ENCODE assay signal across 8 mouse cellular contexts in the genomic region with DNA sequence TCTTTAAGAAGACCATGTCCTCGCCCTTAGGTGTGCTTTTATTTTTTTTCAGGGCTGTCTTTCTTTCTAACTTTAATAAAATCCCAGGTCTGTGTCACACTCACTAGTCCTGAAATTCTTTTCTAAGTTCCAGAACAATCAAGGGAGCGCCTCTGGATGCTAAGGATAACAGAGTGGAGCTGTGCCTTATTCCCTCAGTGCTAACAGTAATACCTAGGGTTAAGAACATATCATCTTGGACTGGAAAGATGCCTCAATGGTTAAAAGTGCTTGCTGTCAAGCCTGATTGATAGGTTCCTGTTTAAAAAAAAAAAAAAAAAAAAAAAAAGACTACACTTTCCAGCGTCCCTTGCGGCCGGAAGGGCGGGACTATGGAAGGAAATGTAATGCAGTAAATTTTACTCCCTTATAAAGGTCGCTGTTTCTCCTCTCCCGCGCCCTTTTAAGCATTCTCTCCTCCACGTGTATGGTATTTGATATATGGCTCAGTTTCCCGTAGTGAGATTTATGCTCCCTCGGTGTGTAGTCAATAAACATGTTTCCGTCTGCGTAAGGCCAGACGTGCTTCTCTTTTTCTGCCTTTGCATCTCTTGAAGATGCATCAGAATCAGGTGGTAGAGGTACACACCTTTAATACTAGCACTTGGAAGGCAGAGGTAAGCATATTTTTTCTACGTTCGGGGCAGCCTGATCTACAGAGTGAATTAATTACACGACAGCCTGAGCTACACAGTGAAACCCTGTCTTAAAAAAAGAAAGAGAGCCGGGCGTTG. TPM values are rescaled to one million over a fixed set of nuclear protein-coding genes. Genes with fewer than 3 reads are reported as not detected.
A peak's percentile ranks its signal among the peaks of the same experiment; 100 is the strongest.
DNase-seq lines count a peak whose midpoint lies in the region; ATAC-seq lines count a peak whose summit lies in the region.

No protein-coding gene starts in this region.

- DNase-seq in brain, adult 2 months (ENCODE audit: low read depth, low spot score): peak; percentile 78
- DNase-seq in kidney, postnatal 36 days: peak; percentile 62 to 78
- DNase-seq in testis, postnatal 10 days (ENCODE audit: low spot score): peak; percentile 52

- WGBS in heart, embryonic 16.5 days: 17% methylated on average over 20 of the region's 20 CpGs
- 12% methylated on average over 20 of the region's 20 CpGs for WGBS in liver, embryonic 16.5 days (ENCODE audit: insufficient replicate concordance)
- WGBS in neural tube, embryonic 12.5 days: 17% methylated on average over 20 of the region's 20 CpGs

- H3K4me3 ChIP-seq in heart, embryonic 16.5 days (ENCODE audit: low read length): peak overlapping the region; percentile 58
- peak overlapping the region; percentile 61 for H3K4me3 ChIP-seq in liver, embryonic 16.5 days (ENCODE audit: low read depth, low read length)
- peak overlapping the region; percentile 48 for H3K4me3 ChIP-seq in neural tube, embryonic 12.5 days

- peak overlapping the region; percentile 46; the same call in 1 of the 2 replicates for H3K27ac ChIP-seq in heart, embryonic 16.5 days (ENCODE audit: low read length)
- no peak overlapping the region for H3K27ac ChIP-seq in liver, embryonic 16.5 days (ENCODE audit: low read length)
- no peak overlapping the region for H3K27ac ChIP-seq in neural tube, embryonic 12.5 days

- H3K36me3 ChIP-seq in heart, embryonic 16.5 days (ENCODE audit: control insufficient read depth, insufficient read depth): no peaks in the 10 kb centered on the region
- H3K36me3 ChIP-seq in liver, embryonic 16.5 days (ENCODE audit: control insufficient read depth, insufficient read depth): no peaks in the 10 kb centered on the region
- H3K36me3 ChIP-seq in neural tube, embryonic 12.5 days: no peaks in the 10 kb centered on the region

- H3K9ac ChIP-seq in heart, embryonic 16.5 days (ENCODE audit: low read length): peak overlapping the region; percentile 74
- H3K9ac ChIP-seq in liver, embryonic 16.5 days (ENCODE audit: low read depth, low read length): peak overlapping the region; percentile 50
- peak overlapping the region; percentile 61 for H3K9ac ChIP-seq in neural tube, embryonic 12.5 days

- ATAC-seq in CD4-positive, CD25-positive, alpha-beta regulatory T cell, adult 4 months: peak; percentile 93
- peak; percentile 79 for ATAC-seq in erythroblast, adult 5-6 weeks (replicated peaks; ENCODE audit: low FRiP score, poor library complexity, severe bottlenecking)
- peak; percentile 70 for ATAC-seq in heart, embryonic 16.5 days (replicated peaks; ENCODE audit: extremely low read depth, insufficient read depth, low FRiP score)
- ATAC-seq in liver, embryonic 16.5 days (ENCODE audit: low read depth): 0 out of 2 replicates have a peak, but pooled peaks have one; percentile 16
- peak; percentile 77; the same call in 1 of the 2 replicates for ATAC-seq in neural tube, embryonic 12.5 days (ENCODE audit: low FRiP score, low read depth)

- H3K4me2 ChIP-seq in heart, embryonic 16.5 days (ENCODE audit: low read depth, low read length): peak overlapping the region; percentile 61
- H3K4me2 ChIP-seq in liver, embryonic 16.5 days (ENCODE audit: low read depth, low read length): peak overlapping the region; percentile 57
- H3K4me2 ChIP-seq in neural tube, embryonic 12.5 days (replicated peaks): peak overlapping the region; percentile 54

- no peaks in the 10 kb centered on the region for H3K27me3 ChIP-seq in heart, embryonic 16.5 days (ENCODE audit: control insufficient read depth, insufficient read depth, low read length)
- H3K27me3 ChIP-seq in liver, embryonic 16.5 days (ENCODE audit: control insufficient read depth, insufficient read depth, low read depth, low read length): no peaks in the 10 kb centered on the region
- no peaks in the 10 kb centered on the region for H3K27me3 ChIP-seq in neural tube, embryonic 12.5 days (replicated peaks)

- H3K9me3 ChIP-seq in heart, embryonic 16.5 days (replicated peaks; ENCODE audit: control insufficient read depth, low read length): no peaks in the 10 kb centered on the region
- no peaks in the 10 kb centered on the region for H3K9me3 ChIP-seq in liver, embryonic 16.5 days (replicated peaks; ENCODE audit: control insufficient read depth, low read length)
- H3K9me3 ChIP-seq in neural tube, embryonic 12.5 days: no peaks in the 10 kb centered on the region

- peaks cover 4% of the 10 kb centered on the region for H3K4me1 ChIP-seq in heart, embryonic 16.5 days (ENCODE audit: control insufficient read depth, insufficient read depth, low read length)
- H3K4me1 ChIP-seq in liver, embryonic 16.5 days (ENCODE audit: control insufficient read depth, low read depth, low read length): peaks cover 5% of the 10 kb centered on the region
- no peaks in the 10 kb centered on the region for H3K4me1 ChIP-seq in neural tube, embryonic 12.5 days

RNA-seq across cellular contexts. Expression of gene Fam69a, which starts 14.1 kb away (rescaled TPM):
- 10 to 100 TPM; 66.3 to 87.7 TPM for polyA plus RNA-seq in CD4-positive, CD25-positive, alpha-beta regulatory T cell, adult 4 months (2017; shearing (Covaris generic))
- total RNA-seq in erythroblast, adult 5-6 weeks (2015; ENCODE audit: low replicate concordance): 7.9 and 19.0 TPM in 2 replicates
- 3.6 and 7.2 TPM in 2 replicates for total RNA-seq in erythroblast, adult 5-6 weeks (2017; ENCODE audit: low replicate concordance)
- 21.0 and 23.1 TPM in 2 replicates for polyA plus RNA-seq in heart, embryonic 16.5 days (2015; fragmentation: Nextera tagmentation; extraction: Ambion mirVana)
- 7.9 and 8.8 TPM in 2 replicates for polyA plus RNA-seq in liver, embryonic 16.5 days (2015; fragmentation: Nextera tagmentation; extraction: Ambion mirVana)
- polyA plus RNA-seq in neural tube, embryonic 12.5 days (2016; fragmentation: Nextera tagmentation; extraction: Ambion mirVana): 32.6 and 35.6 TPM in 2 replicates

Comparison
In these comparisons a context has a peak if more than half of its experiments do, and no peak if none do; other contexts are left out.
1. ATAC-seq: peak in every context shown above with its lines; median percentile 93 in CD4-positive, CD25-positive, alpha-beta regulatory T cell, adult 4 months; 79 in erythroblast, adult 5-6 weeks; 77 in neural tube, embryonic 12.5 days; 70 in heart, embryonic 16.5 days; 16 in liver, embryonic 16.5 days.